Mouse (Mus musculus): ENCODE measurements around the gene Icmt.

DNA sequence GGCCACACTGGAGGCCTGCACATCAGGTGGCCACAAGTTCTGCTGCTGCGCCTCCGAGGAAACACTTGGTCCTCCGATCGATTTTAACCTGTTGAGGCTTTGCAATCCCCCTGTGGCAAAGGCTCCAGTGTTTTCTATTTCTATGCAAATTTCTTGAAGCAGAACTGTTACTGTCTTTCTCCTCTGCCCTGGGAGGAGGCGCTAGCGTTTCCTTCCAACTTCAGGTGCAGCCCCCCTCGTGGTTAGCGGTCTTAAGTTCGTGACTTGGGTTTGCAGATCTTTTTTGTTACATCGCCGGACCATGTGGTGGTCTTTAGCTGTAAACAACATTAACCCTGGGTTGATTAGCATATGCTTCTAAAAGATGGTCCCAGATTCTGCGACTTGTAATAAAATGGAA lies 36.6 kb downstream of the Icmt start:
- TF ChIP-seq CTCF (IDR thresholded peaks at IDR 0.05; ENCODE audit: low read depth, low read length), result no peak
- TF ChIP-seq POLR2A (IDR thresholded peaks at IDR 0.05; ENCODE audit: borderline replicate concordance, low read depth, low read length), result no peak

Data from bone marrow macrophage, adult 2 months (primary cell).